Mouse (Mus musculus) MEL-GATA-1-ER (cell line): ENCODE data around the gene Gpr176.
A peak's percentile ranks its signal among the peaks of the same experiment; 100 is the strongest.

ENCODE experiments used
- DNase-seq: peaks from one replicate; pipeline ENCODE4 v3.0.0-alpha.2; 2012; ENCODE audit warnings: low read depth; ENCODE audit errors: extremely low read depth

Gene Gpr176

GRCm38 (mm10) chr2:118372901-118373571 is at the start of gene Gpr176:
Gpr176 (minus strand) TSS chr2:118373419.
- no peak for DNase-seq

- no peak for DNase-seq
Measured at GRCm38 (mm10) chr2:118422385-118422784, 49.2 kb upstream of the Gpr176 start.

- DNase-seq, result no peak
Measured at GRCm38 (mm10) chr2:118421951-118422350, 48.7 kb upstream of the Gpr176 start.

- DNase-seq, result no peak
Measured at GRCm38 (mm10) chr2:118418076-118418475, 44.9 kb upstream of the Gpr176 start.

- no peak for DNase-seq
Measured at GRCm38 (mm10) chr2:118415601-118416355, 42.6 kb upstream of the Gpr176 start.

GRCm38 (mm10) chr2:118412821-118413220 is 39.6 kb upstream of the Gpr176 start:
- DNase-seq, result no peak

GRCm38 (mm10) chr2:118408336-118408895 is 35.2 kb upstream of the Gpr176 start:
- DNase-seq, result no peak

GRCm38 (mm10) chr2:118406811-118407210 is 33.6 kb upstream of the Gpr176 start:
- no peak for DNase-seq

GRCm38 (mm10) chr2:118405568-118405967 is 32.3 kb upstream of the Gpr176 start:
- no peak for DNase-seq

- DNase-seq, result no peak
Measured at GRCm38 (mm10) chr2:118404336-118404735, 31.1 kb upstream of the Gpr176 start.

GRCm38 (mm10) chr2:118401834-118402727 is 28.9 kb upstream of the Gpr176 start:
- DNase-seq, result no peak

GRCm38 (mm10) chr2:118399751-118400150 is 26.5 kb upstream of the Gpr176 start:
- DNase-seq, result no peak

GRCm38 (mm10) chr2:118391201-118391600 is 18.0 kb upstream of the Gpr176 start:
- peak; percentile 32 for DNase-seq

- DNase-seq, result peak; percentile 38
Measured at GRCm38 (mm10) chr2:118390072-118390471, 16.9 kb upstream of the Gpr176 start.

GRCm38 (mm10) chr2:118389569-118389968 is 16.4 kb upstream of the Gpr176 start:
- DNase-seq, result peak; percentile 48

- peak; percentile 89 for DNase-seq
Measured at GRCm38 (mm10) chr2:118388341-118389335, 15.4 kb upstream of the Gpr176 start, which contains the start of gene Eif2ak4. Eif2ak4 (plus strand) TSS chr2:118388618.

- DNase-seq, result no peak
Measured at GRCm38 (mm10) chr2:118383387-118383786, 10.2 kb upstream of the Gpr176 start.

- DNase-seq, result no peak
Measured at GRCm38 (mm10) chr2:118379756-118380155, 6.5 kb upstream of the Gpr176 start.

- DNase-seq, result no peak
Measured at GRCm38 (mm10) chr2:118375931-118376330, 2.7 kb upstream of the Gpr176 start.

- DNase-seq, result no peak
Measured at GRCm38 (mm10) chr2:118375522-118375921, 2.3 kb upstream of the Gpr176 start.
